Mouse (Mus musculus): ENCODE measurements around the gene Bcar1. TPM values are rescaled to one million over a fixed set of nuclear protein-coding genes. Genes with fewer than 3 reads are reported as not detected.
A peak's percentile ranks its signal among the peaks of the same experiment; 100 is the strongest.

Bcar1 gene
- polyA plus RNA-seq, 1 experiment from 2014 or later = 40.2 TPM

DNA sequence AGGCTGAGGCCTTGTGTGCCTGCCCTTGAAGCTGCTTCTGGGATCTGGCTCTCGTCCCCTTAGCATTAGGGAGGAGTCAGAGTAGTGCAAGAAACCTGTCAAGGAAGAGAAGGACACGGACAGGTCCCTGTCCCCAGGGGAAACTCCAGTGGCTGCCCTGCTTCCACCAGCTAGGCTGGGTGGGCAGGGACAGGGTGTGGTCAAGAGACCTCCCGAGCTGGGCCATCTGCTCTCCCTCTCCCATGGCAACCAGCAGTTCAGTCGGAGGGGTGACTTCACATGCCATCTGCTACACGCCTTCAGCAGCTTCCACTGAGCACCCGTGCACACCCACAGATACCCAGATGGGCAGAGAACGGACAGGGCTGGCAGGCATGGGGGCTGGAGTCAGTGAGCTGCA is 7.3 kb downstream of the Bcar1 start:
- H3K4me2 ChIP-seq (replicated peaks) = no peak overlapping the region
- H3K27ac ChIP-seq (replicated peaks) = peak overlapping the region; percentile 29; the same call in 1 of the 2 replicates

DNA sequence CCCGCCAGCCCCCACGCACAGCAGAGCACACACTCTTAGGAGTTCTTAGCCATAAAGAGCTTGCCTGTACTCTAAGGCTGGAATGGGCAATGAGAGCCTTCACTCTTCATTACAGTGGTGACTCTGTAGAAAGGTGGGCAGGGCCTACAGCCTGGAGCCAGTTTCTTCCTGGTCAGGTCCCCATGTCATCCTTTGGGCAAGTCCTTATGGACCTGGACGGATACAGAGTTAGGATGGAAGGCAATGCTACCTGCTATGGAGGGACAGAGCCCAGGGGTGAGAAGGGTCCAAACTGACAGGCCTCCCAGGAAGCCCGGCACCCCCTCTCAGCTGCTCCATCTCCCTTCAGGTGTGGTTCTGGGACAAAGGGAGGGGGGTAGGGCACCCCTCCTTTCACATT is 7.8 kb downstream of the Bcar1 start:
- no peak for ATAC-seq (ENCODE audit: insufficient number of reproducible peaks, low FRiP score, low TSS enrichment, low read depth)
- Histone ChIP-seq H3K4me3 (replicated peaks) (no peak overlapping the region), H3K36me3 (no peaks in the 10 kb centered on the region), H3K4me2 (replicated peaks) (no peak overlapping the region), H3K4me1 (peaks cover 82% of the 10 kb centered on the region), H3K9me3 (replicated peaks) (no peaks in the 10 kb centered on the region), H3K27me3 (no peaks in the 10 kb centered on the region), H3K9ac (no peak overlapping the region), H3K27ac (replicated peaks) (peak overlapping the region; percentile 29; the same call in 1 of the 2 replicates)
- WGBS = 65% methylated on average over 4 of the region's 4 CpGs

More for the DNA sequence above, 7.3 kb downstream of the Bcar1 start:
- WGBS = 40% methylated on average over 7 of the region's 7 CpGs
- ATAC-seq (ENCODE audit: insufficient number of reproducible peaks, low FRiP score, low TSS enrichment, low read depth) = no peak
- Histone ChIP-seq H3K9ac (no peak overlapping the region), H3K9me3 (replicated peaks) (no peaks in the 10 kb centered on the region), H3K4me3 (replicated peaks) (no peak overlapping the region), H3K36me3 (no peaks in the 10 kb centered on the region), H3K27me3 (no peaks in the 10 kb centered on the region), H3K4me1 (peaks cover 82% of the 10 kb centered on the region)

DNA sequence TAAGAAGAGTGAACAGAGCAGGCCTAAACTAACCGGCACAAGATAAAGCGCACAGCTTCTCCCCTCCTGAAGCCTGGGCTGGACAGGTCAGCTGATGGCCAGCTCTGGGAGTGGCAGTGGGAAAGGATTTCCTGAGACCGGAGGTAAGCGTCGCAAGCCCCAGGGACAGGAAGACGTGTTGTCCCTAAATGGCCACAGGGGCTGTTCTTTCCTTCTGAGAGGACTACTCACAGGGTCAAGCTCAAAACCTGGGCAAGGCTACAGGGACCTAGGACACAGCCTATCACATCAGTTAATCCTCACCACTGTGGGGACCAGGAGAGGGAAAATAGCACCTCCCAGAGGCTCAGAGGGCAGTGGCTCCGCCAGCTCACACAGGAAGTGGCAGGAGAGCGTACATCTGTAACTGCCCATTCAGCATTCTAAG is 8.3 kb downstream of the Bcar1 start:
- Histone ChIP-seq H3K4me1 (peaks cover 82% of the 10 kb centered on the region), H3K9me3 (replicated peaks) (no peaks in the 10 kb centered on the region), H3K27me3 (no peaks in the 10 kb centered on the region), H3K9ac (no peak overlapping the region), H3K36me3 (no peaks in the 10 kb centered on the region), H3K4me3 (replicated peaks) (no peak overlapping the region), H3K4me2 (replicated peaks) (no peak overlapping the region), H3K27ac (replicated peaks) (peak overlapping the region; percentile 44; the same call in 1 of the 2 replicates)
- no peak for ATAC-seq (ENCODE audit: insufficient number of reproducible peaks, low FRiP score, low TSS enrichment, low read depth)
- WGBS = 56% methylated on average over 8 of the region's 8 CpGs

DNA sequence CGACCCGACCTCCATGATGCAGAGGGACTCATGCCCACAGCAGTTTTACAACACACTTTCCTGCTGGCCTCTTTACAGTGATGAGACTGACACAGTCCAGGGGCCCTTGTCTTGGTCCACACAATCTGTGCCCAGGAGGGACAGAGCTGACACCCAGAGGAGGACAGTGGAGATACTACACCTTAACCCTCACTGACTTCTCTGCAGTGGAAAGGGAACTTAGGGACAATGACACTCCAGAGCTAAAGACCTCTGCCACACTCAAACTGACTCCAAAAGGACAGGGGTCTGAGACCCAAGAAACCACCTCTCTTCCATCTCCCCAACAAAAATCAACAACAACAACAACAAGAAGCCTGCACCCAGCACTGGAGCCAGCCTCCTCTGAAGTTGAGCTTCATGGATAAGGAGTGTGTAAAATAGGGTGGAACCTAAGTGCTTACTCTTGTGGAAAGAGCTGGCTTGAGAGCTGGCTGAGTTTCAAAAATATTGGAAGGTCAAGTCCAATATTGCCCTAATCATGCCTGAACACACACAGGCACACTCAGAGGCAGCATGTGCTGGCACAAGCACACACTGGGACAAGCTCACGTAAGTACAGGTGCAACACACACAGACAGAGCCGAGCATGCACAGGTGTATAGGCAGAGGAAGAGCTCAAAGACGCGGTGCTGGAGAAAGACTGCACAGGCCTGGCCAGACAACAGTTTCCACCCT is 9.2 kb downstream of the Bcar1 start:
- Histone ChIP-seq H3K27ac (replicated peaks) (peak overlapping the region; percentile 44), H3K36me3 (no peaks in the 10 kb centered on the region), H3K9ac (no peak overlapping the region), H3K4me2 (replicated peaks) (no peak overlapping the region), H3K4me3 (replicated peaks) (no peak overlapping the region), H3K4me1 (peaks cover 81% of the 10 kb centered on the region), H3K9me3 (replicated peaks) (no peaks in the 10 kb centered on the region), H3K27me3 (no peaks in the 10 kb centered on the region)
- WGBS = 46% methylated on average over 6 of the region's 6 CpGs
- ATAC-seq (ENCODE audit: insufficient number of reproducible peaks, low FRiP score, low TSS enrichment, low read depth) = no peak

DNA sequence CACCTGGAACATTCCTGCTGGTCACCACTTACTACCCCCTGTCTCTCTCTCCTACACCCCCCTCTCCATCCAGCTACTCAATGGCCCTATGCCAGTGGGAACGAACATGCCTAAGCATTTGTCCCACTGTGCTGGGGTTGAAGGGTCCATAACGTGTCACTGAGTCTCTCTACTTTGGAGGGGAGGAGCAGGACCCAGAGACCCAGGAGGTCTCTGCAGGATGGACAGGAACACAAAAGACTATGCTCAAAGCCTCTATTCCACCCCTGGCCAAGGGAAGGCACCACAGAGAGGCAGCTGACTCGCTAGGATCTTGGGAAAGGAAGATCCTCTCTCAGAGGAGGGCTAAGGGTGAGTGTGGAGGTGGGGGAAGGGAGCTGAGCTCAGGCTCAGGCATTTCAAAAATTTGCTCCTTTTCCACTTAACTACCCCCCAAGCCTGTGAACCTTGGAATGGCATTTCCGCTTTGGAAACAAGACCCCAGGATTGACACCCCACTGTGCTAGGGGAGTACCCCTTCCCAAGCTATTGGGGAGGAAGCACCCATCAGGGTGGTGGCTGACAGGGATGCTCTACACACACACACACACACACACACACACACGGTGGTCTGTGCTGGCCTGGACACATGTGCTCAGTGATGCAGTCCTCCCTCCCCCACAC is 9.9 kb downstream of the Bcar1 start:
- 10% methylated on average over 5 of the region's 5 CpGs for WGBS
- Histone ChIP-seq H3K9ac (0 out of 2 replicates have a peak overlapping the region, but pooled peaks have one; percentile 9), H3K4me2 (replicated peaks) (no peak overlapping the region), H3K36me3 (no peaks in the 10 kb centered on the region), H3K27ac (replicated peaks) (peak overlapping the region; percentile 88), H3K27me3 (no peaks in the 10 kb centered on the region), H3K4me3 (replicated peaks) (no peak overlapping the region), H3K9me3 (replicated peaks) (no peaks in the 10 kb centered on the region), H3K4me1 (peaks cover 78% of the 10 kb centered on the region)
- no peak for ATAC-seq (ENCODE audit: insufficient number of reproducible peaks, low FRiP score, low TSS enrichment, low read depth)

DNA sequence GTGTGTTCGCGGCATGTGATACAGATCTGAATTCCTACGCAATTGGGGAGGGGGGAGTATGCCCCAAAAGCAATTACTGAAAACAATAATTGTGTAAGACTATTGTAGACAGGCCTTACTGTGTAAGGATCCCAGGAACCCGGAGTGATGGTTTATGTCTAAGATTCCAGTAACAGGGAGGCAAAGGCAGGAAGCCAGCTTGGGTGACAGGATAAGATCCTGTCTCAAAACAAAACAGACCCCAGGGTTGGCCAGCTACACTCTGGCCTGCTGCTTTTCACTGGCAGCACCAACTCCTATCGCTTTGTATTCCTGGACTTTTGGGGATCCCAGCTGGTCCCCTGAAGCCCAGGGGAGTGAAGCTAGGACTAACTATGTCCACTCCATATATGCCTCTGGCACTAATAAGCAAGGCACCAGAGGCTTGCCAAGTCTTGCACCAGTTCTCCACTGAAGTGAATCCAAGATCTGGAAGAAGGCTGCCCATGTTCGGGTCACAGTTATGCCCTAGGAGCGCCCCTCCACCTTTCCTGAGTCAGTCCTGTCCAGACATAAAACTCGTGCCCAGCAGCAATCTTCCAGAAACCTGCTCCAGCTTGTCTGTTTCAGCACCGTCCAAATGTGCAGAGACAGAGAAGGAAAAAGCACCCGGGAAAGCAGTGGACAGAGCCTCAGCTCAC is 11.1 kb downstream of the Bcar1 start:
- H3K4me3 ChIP-seq (replicated peaks) = peak overlapping the region; percentile 81
- no peaks in the 10 kb centered on the region for H3K27me3 ChIP-seq
- H3K9ac ChIP-seq = no peak overlapping the region
- peak overlapping the region; percentile 69 for H3K4me2 ChIP-seq (replicated peaks)
- H3K9me3 ChIP-seq (replicated peaks) = no peaks in the 10 kb centered on the region
- H3K4me1 ChIP-seq = peaks cover 87% of the 10 kb centered on the region
- ATAC-seq (ENCODE audit: insufficient number of reproducible peaks, low FRiP score, low TSS enrichment, low read depth) = no peak
- H3K27ac ChIP-seq (replicated peaks) = peak overlapping the region; percentile 88
- no peaks in the 10 kb centered on the region for H3K36me3 ChIP-seq
- 13% methylated on average over 10 of the region's 10 CpGs for WGBS

DNA sequence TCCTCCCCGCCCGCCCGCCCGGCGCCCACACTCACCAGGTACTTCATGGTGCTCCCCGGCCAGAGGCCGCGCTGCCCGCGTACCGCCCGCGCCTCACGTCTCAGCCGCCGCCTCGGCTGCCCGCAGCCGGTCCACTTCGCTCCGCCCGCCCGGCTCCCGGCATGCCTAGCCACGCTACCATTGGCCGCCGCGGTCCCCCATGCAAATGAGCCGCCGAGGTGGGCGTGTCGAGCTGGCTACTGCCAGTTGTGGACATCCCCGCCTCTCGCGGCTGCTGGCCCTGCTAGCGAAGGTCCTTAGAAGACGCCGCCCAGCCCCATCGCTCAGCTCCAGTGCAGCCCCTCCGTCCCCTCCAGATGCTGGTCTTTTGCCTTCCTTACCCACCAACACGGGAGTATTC is 11.6 kb downstream of the Bcar1 start:
- peak overlapping the region; percentile 81 for H3K4me3 ChIP-seq (replicated peaks)
- H3K4me2 ChIP-seq (replicated peaks) = peak overlapping the region; percentile 69
- ATAC-seq (ENCODE audit: insufficient number of reproducible peaks, low FRiP score, low TSS enrichment, low read depth) = peak; percentile 92
- no peaks in the 10 kb centered on the region for H3K27me3 ChIP-seq
- no peaks in the 10 kb centered on the region for H3K36me3 ChIP-seq
- no peaks in the 10 kb centered on the region for H3K9me3 ChIP-seq (replicated peaks)
- WGBS = 0% methylated on average over 28 of the region's 41 CpGs
- peaks cover 85% of the 10 kb centered on the region for H3K4me1 ChIP-seq
- peak overlapping the region; percentile 88 for H3K27ac ChIP-seq (replicated peaks)
- H3K9ac ChIP-seq = peak overlapping the region; percentile 74

DNA sequence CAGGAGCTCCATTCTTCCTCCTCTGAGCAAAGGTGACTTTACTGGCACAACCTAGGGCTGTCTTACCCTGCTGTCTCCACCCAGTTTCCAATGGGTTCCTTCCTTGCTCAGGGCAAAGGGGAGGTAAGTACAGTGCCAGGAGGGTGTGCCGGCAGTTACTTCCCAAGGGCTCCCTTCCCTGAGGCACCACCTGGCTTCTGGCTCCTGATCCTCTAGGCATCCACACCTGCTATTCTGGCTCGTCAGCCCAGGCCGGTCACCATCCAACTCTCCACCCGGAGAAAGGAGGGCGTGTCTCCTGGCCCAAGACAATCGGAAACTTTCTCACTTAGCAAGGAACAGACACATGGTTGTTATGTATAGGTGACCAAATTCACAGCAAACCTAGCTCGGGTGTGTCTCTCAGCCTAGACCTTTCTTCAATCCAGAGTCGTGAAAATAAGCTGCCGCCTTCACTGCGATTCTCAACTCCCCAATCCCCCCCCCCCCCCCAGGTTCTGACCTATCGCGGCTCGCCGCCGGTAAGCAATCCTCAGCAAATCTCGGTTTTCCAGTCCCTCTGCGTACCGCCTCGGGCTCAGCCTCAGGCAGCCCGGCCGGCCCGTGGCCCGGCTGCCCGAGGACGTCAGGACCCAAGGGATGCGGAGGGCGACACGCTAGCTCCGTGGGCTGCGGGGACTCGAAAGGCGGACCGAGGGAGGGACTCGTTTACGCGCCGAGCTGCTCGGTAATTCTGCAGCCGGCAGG is 12.2 kb downstream of the Bcar1 start:
- Histone ChIP-seq H3K9me3 (replicated peaks) (no peaks in the 10 kb centered on the region), H3K27me3 (no peaks in the 10 kb centered on the region), H3K27ac (replicated peaks) (peak overlapping the region; percentile 88), H3K4me2 (replicated peaks) (peak overlapping the region; percentile 69), H3K4me1 (peaks cover 85% of the 10 kb centered on the region), H3K4me3 (replicated peaks) (peak overlapping the region; percentile 81), H3K36me3 (no peaks in the 10 kb centered on the region), H3K9ac (peak overlapping the region; percentile 74)
- peak; percentile 1; the same call in 1 of the 2 replicates for ATAC-seq (ENCODE audit: insufficient number of reproducible peaks, low FRiP score, low TSS enrichment, low read depth)
- WGBS = under 1% methylated on average over 35 of the region's 39 CpGs

DNA sequence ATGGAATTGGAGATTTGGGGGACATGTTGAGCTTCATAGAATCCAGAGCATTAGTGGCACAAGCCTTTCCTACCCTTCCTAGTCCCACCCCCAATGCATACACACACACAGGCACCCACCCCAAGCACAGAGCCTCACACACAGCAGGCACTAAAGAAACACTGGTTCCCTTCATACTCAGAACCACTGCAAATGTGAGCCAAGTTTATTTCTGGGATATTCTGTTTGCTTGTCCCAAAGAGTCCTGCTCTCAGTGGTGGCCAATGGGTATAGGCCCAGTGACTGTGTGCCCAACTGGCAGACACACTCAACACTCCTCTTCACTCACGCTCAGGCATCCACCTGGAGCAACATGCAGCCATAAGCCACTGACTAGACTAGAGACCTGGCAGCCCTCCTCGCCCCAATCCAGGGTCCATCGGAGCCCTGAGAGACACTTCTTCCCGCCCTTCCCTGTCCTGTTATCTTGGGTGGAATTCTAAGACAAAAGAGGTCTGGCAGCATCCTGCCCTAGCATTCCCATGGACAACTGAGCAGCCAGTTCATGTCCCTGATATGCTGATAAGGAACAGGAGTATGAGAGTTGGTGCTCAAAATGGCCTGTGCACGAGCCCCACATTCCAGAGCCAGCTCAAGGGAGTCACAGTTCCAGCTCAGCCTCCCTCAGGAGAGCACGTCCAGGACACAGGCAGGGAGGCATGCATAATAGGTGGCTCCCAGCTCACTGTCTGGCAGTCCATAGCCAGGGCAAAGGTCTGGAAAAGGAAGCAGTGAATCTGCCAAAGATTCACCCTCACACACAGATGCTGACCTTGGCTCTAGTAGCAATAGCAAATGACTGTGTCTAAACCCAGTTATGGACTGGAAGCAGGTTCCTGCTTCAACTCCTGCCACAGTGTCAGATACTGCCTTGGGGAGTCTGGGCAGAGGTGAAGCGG is 14.1 kb downstream of the Bcar1 start:
- no peak overlapping the region for H3K27ac ChIP-seq (replicated peaks)
- peaks cover 82% of the 10 kb centered on the region for H3K4me1 ChIP-seq
- whole genome bisulfite sequencing = 67% methylated on average over 7 of the region's 7 CpGs
- no peak overlapping the region for H3K9ac ChIP-seq
- no peak overlapping the region for H3K4me3 ChIP-seq (replicated peaks)
- ATAC-seq (ENCODE audit: insufficient number of reproducible peaks, low FRiP score, low TSS enrichment, low read depth) = no peak
- H3K27me3 ChIP-seq = no peaks in the 10 kb centered on the region
- no peak overlapping the region for H3K4me2 ChIP-seq (replicated peaks)
- no peaks in the 10 kb centered on the region for H3K36me3 ChIP-seq
- H3K9me3 ChIP-seq (replicated peaks) = no peaks in the 10 kb centered on the region

DNA sequence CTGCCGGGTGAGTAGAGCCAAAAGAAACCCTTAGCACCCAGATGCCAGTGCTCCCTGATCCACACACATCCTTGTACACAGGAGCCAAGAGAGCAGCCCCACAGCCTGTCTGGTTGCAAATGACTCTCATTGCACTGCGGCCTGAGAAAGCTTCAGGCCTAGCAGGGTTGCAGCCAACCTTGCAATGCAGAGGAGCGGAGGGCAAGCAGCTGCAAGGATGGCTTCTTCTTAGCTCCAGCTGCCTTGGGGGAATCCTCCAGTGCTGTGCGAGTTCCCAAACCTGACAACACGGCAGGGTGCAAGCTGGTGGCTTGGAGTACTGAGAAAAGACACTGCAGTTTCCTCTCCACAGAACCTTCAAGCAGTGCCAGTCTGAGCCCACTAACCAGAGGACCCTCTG is 15.1 kb downstream of the Bcar1 start:
- WGBS = 64% methylated on average over 5 of the region's 5 CpGs
- Histone ChIP-seq H3K36me3 (no peaks in the 10 kb centered on the region), H3K4me3 (replicated peaks) (no peak overlapping the region), H3K9ac (no peak overlapping the region), H3K9me3 (replicated peaks) (no peaks in the 10 kb centered on the region), H3K4me2 (replicated peaks) (no peak overlapping the region), H3K27ac (replicated peaks) (no peak overlapping the region), H3K4me1 (peaks cover 73% of the 10 kb centered on the region), H3K27me3 (no peaks in the 10 kb centered on the region)
- ATAC-seq (ENCODE audit: insufficient number of reproducible peaks, low FRiP score, low TSS enrichment, low read depth) = no peak
